Mouse (Mus musculus) hindbrain, embryonic 12.5 days (tissue): ENCODE measurements at regions not wholly inside any gene's neighbourhood (a gene's known extent, or its start where the extent isn't known, plus 50 kb on each side); places are given as distances from the start of the nearest gene placed in this dataset.

Experiments
- ATAC-seq: fragments of 200-750 bp; cut with Nextera tagmentation; 2 replicates; pipeline ENCODE4 v1.8.0; 2017; ENCODE audit warnings: moderate TSS enrichment; ENCODE audit not compliant: low FRiP score
- H3K27ac ChIP-seq: fragments of 300-500 bp; sonication (generic); 2 replicates; pipeline ENCODE4 v1.5.1; 2016; ENCODE audit warnings: mild to moderate bottlenecking
- H3K27me3 ChIP-seq: fragments of 300-500 bp; sonication (generic); 2 replicates; pipeline ENCODE4 v1.6.1; 2016; ENCODE audit warnings: mild to moderate bottlenecking
- H3K36me3 ChIP-seq: fragments of 300-500 bp; sonication (generic); 2 replicates; pipeline ENCODE4 v1.6.1; 2016; ENCODE audit warnings: mild to moderate bottlenecking
- H3K4me1 ChIP-seq: fragments of 300-500 bp; sonication (generic); 2 replicates; pipeline ENCODE4 v1.6.1; 2016
- H3K4me2 ChIP-seq: fragments of 300-500 bp; sonication (generic); replicated peaks from 2 replicates; pipeline ENCODE4 v1.6.1; 2016; ENCODE audit warnings: mild to moderate bottlenecking
- H3K4me3 ChIP-seq: fragments of 300-500 bp; sonication (generic); 2 replicates; pipeline ENCODE4 v1.5.1; 2016; ENCODE audit warnings: mild to moderate bottlenecking
- H3K9ac ChIP-seq: fragments of 300-500 bp; sonication (generic); 2 replicates; pipeline ENCODE4 v1.6.1; 2016; ENCODE audit warnings: mild to moderate bottlenecking, moderate library complexity
- H3K9me3 ChIP-seq: fragments of 300-500 bp; sonication (generic); replicated peaks from 2 replicates; pipeline ENCODE4 v1.6.1; 2016; ENCODE audit warnings: mild to moderate bottlenecking
- WGBS: fragments of 180-500 bp; shearing (Covaris S2); methylation state at CpG from one replicate; pipeline ENCODE4 v1.1.7; 2016; 5-methylcytosine and 5-hydroxymethylcytosine counted together

GRCm38 (mm10) chr6:95179993-95180392 is 63.0 kb downstream of the Kbtbd8 start:
- WGBS = 76% methylated on average over 2 of the region's 2 CpGs
- Histone ChIP-seq H3K36me3 (no peaks in the 10 kb centered on the region), H3K9me3 (no peaks in the 10 kb centered on the region), H3K4me1 (no peaks in the 10 kb centered on the region), H3K27me3 (no peaks in the 10 kb centered on the region), H3K9ac (no peak overlapping the region), H3K27ac (no peak overlapping the region), H3K4me2 (no peak overlapping the region), H3K4me3 (no peak overlapping the region)
- no peak for ATAC-seq

GRCm38 (mm10) chr6:95182238-95182637 is 65.2 kb downstream of the Kbtbd8 start:
- Histone ChIP-seq H3K4me2 (no peak overlapping the region), H3K27ac (no peak overlapping the region), H3K4me3 (no peak overlapping the region), H3K36me3 (no peaks in the 10 kb centered on the region), H3K4me1 (no peaks in the 10 kb centered on the region), H3K27me3 (no peaks in the 10 kb centered on the region), H3K9me3 (no peaks in the 10 kb centered on the region), H3K9ac (no peak overlapping the region)
- 41% methylated on average over 1 of the region's 1 CpGs for whole genome bisulfite sequencing
- ATAC-seq = no peak

- Histone ChIP-seq H3K4me1 (no peaks in the 10 kb centered on the region), H3K27me3 (no peaks in the 10 kb centered on the region), H3K4me2 (no peak overlapping the region), H3K36me3 (no peaks in the 10 kb centered on the region), H3K9me3 (no peaks in the 10 kb centered on the region), H3K4me3 (no peak overlapping the region), H3K27ac (no peak overlapping the region), H3K9ac (no peak overlapping the region)
- 82% methylated on average over 7 of the region's 7 CpGs for WGBS
- no peak for ATAC-seq
These were observed 68.3 kb downstream of the Kbtbd8 start for GRCm38 (mm10) chr6:95185074-95185931.

DNA sequence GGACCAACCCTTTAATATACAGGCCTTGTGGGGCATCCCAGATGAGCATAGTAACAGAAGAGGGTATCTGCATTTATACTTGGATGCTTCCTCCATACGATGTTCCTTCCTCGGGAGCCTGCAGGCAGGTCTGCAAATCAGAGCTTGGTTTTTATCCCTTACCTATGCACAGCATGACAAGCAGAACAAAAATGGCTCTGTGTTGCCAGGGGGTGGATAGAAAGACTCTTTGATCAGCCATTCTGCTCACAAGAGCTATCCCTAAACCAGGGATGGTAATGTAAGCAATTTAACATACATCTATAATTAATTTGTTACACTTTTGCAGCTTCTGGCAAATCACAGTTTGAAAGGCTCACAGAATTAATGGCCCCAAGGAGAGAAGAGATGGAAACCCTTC is 79.6 kb downstream of the Kbtbd8 start:
- peak; percentile 58; the same call in 1 of the 2 replicates for ATAC-seq
- H3K27ac ChIP-seq = 0 out of 2 replicates have a peak overlapping the region, but pooled peaks have one; percentile 17
- H3K4me1 ChIP-seq = peaks cover 4% of the 10 kb centered on the region; the same call in 1 of the 2 replicates
- H3K9me3 ChIP-seq = no peaks in the 10 kb centered on the region
- no peaks in the 10 kb centered on the region; the same call in 1 of the 2 replicates for H3K27me3 ChIP-seq
- H3K4me3 ChIP-seq = no peak overlapping the region
- no peak overlapping the region for H3K9ac ChIP-seq
- no peak overlapping the region for H3K4me2 ChIP-seq
- WGBS = 61% methylated on average over 2 of the region's 2 CpGs
- H3K36me3 ChIP-seq = no peaks in the 10 kb centered on the region

GRCm38 (mm10) chr6:95198611-95199010 is 81.6 kb downstream of the Kbtbd8 start:
- 82% methylated on average over 6 of the region's 6 CpGs for WGBS
- no peaks in the 10 kb centered on the region for H3K36me3 ChIP-seq
- no peak overlapping the region for H3K4me2 ChIP-seq
- no peaks in the 10 kb centered on the region for H3K9me3 ChIP-seq
- H3K4me1 ChIP-seq = peaks cover 22% of the 10 kb centered on the region
- no peak overlapping the region for H3K4me3 ChIP-seq
- H3K9ac ChIP-seq = no peak overlapping the region
- H3K27me3 ChIP-seq = no peaks in the 10 kb centered on the region
- no peak overlapping the region for H3K27ac ChIP-seq
- no peak for ATAC-seq

GRCm38 (mm10) chr6:95202291-95202790 is 85.3 kb downstream of the Kbtbd8 start:
- Histone ChIP-seq H3K4me2 (peak overlapping the region; percentile 38), H3K9ac (peak overlapping the region; percentile 8; the same call in 1 of the 2 replicates), H3K27me3 (no peaks in the 10 kb centered on the region), H3K9me3 (no peaks in the 10 kb centered on the region), H3K36me3 (no peaks in the 10 kb centered on the region), H3K4me3 (no peak overlapping the region), H3K27ac (peak overlapping the region; percentile 84), H3K4me1 (peaks cover 25% of the 10 kb centered on the region)
- 14% methylated on average over 6 of the region's 6 CpGs for WGBS
- peak; percentile 85 for ATAC-seq

- peak overlapping the region; percentile 11 for H3K4me3 ChIP-seq
These were observed 85.9 kb downstream of the Kbtbd8 start for GRCm38 (mm10) chr6:95202978-95203377.

GRCm38 (mm10) chr6:95204231-95204630 is 87.2 kb downstream of the Kbtbd8 start:
- H3K36me3 ChIP-seq = no peaks in the 10 kb centered on the region
- H3K4me2 ChIP-seq = no peak overlapping the region
- H3K9ac ChIP-seq = no peak overlapping the region
- H3K27ac ChIP-seq = no peak overlapping the region
- WGBS = 58% methylated on average over 3 of the region's 3 CpGs
- no peaks in the 10 kb centered on the region for H3K9me3 ChIP-seq
- H3K4me1 ChIP-seq = peaks cover 25% of the 10 kb centered on the region
- H3K27me3 ChIP-seq = no peaks in the 10 kb centered on the region
- H3K4me3 ChIP-seq = no peak overlapping the region
- no peak for ATAC-seq

More at GRCm38 (mm10) chr6:95202978-95203377, 85.9 kb downstream of the Kbtbd8 start:
- Histone ChIP-seq H3K9me3 (no peaks in the 10 kb centered on the region), H3K9ac (peak overlapping the region; percentile 8; the same call in 1 of the 2 replicates), H3K36me3 (no peaks in the 10 kb centered on the region), H3K27ac (peak overlapping the region; percentile 84), H3K4me2 (peak overlapping the region; percentile 38), H3K4me1 (peaks cover 25% of the 10 kb centered on the region), H3K27me3 (no peaks in the 10 kb centered on the region)
- WGBS = 29% methylated on average over 9 of the region's 9 CpGs
- ATAC-seq = peak; percentile 83

GRCm38 (mm10) chr6:95207063-95207462 is 90.0 kb downstream of the Kbtbd8 start:
- no peak overlapping the region for H3K9ac ChIP-seq
- WGBS = 41% methylated on average over 2 of the region's 2 CpGs
- H3K4me1 ChIP-seq = peaks cover 21% of the 10 kb centered on the region
- no peaks in the 10 kb centered on the region for H3K9me3 ChIP-seq
- no peaks in the 10 kb centered on the region for H3K27me3 ChIP-seq
- no peaks in the 10 kb centered on the region for H3K36me3 ChIP-seq
- no peak for ATAC-seq
- no peak overlapping the region for H3K4me3 ChIP-seq
- H3K4me2 ChIP-seq = no peak overlapping the region
- H3K27ac ChIP-seq = no peak overlapping the region

GRCm38 (mm10) chr6:95217431-95217830 is 100.4 kb downstream of the Kbtbd8 start:
- Histone ChIP-seq H3K27me3 (no peaks in the 10 kb centered on the region), H3K4me3 (no peak overlapping the region), H3K9me3 (no peaks in the 10 kb centered on the region), H3K4me1 (no peaks in the 10 kb centered on the region), H3K4me2 (no peak overlapping the region), H3K27ac (no peak overlapping the region), H3K9ac (no peak overlapping the region), H3K36me3 (no peaks in the 10 kb centered on the region)
- no peak for ATAC-seq
- 53% methylated on average over 6 of the region's 6 CpGs for WGBS

- no peak for ATAC-seq
- Histone ChIP-seq H3K9ac (no peak overlapping the region), H3K36me3 (no peaks in the 10 kb centered on the region), H3K4me2 (no peak overlapping the region), H3K27me3 (no peaks in the 10 kb centered on the region), H3K9me3 (no peaks in the 10 kb centered on the region), H3K4me3 (no peak overlapping the region), H3K27ac (no peak overlapping the region), H3K4me1 (no peaks in the 10 kb centered on the region)
- 72% methylated on average over 3 of the region's 3 CpGs for WGBS
These were observed 101.8 kb downstream of the Kbtbd8 start for GRCm38 (mm10) chr6:95218830-95219229.

- no peaks in the 10 kb centered on the region for H3K9me3 ChIP-seq
- no peak overlapping the region for H3K27ac ChIP-seq
- no peaks in the 10 kb centered on the region for H3K27me3 ChIP-seq
- H3K9ac ChIP-seq = no peak overlapping the region
- no peak overlapping the region for H3K4me3 ChIP-seq
- no peak overlapping the region for H3K4me2 ChIP-seq
- 32% methylated on average over 7 of the region's 7 CpGs for whole genome bisulfite sequencing
- H3K36me3 ChIP-seq = no peaks in the 10 kb centered on the region
- ATAC-seq = peak; percentile 69; the same call in 1 of the 2 replicates
- H3K4me1 ChIP-seq = no peaks in the 10 kb centered on the region
These were observed 98.4 kb upstream of the Gm10234 start for GRCm38 (mm10) chr6:95223537-95223936.
